Mouse (Mus musculus) cerebellum, adult 11-12 months (tissue): ENCODE results near the gene Zbed4.
A peak's percentile ranks its signal among the peaks of the same experiment; 100 is the strongest.
"Not testable (repeated sequence)": the region's sequence is repeated elsewhere in the genome, so short reads cannot be mapped to it uniquely, and the experiment has no call there.

ENCODE experiments used
- DNase-seq: peaks from one replicate; pipeline ENCODE4 v3.0.0; 2022

Gene Zbed4

GRCm38 (mm10) chr15:88813262-88813661 is 61.8 kb downstream of the Zbed4 start:
- no peak for DNase-seq

GRCm38 (mm10) chr15:88813873-88814272 is 62.4 kb downstream of the Zbed4 start:
- DNase-seq = not testable (repeated sequence)

- DNase-seq = no peak
These were observed 63.1 kb downstream of the Zbed4 start for GRCm38 (mm10) chr15:88814411-88815047.

- DNase-seq = no peak
These were observed 63.8 kb downstream of the Zbed4 start for GRCm38 (mm10) chr15:88815196-88815700.

GRCm38 (mm10) chr15:88819026-88819905 is 67.8 kb downstream of the Zbed4 start, which contains the start of the genes Alg12 and Creld2:
Gene Alg12 (minus strand): TSS chr15:88819318.
Gene Creld2 (plus strand): TSS chr15:88819646.
- DNase-seq = peak; percentile 100

GRCm38 (mm10) chr15:88819906-88820303 is 68.4 kb downstream of the Zbed4 start:
- DNase-seq = no peak

- DNase-seq = peak; percentile 31
These were observed 69.9 kb downstream of the Zbed4 start for GRCm38 (mm10) chr15:88821403-88821802.

- peak; percentile 29 for DNase-seq
These were observed 71.1 kb downstream of the Zbed4 start for GRCm38 (mm10) chr15:88822513-88822912.

GRCm38 (mm10) chr15:88823376-88823775 is 71.9 kb downstream of the Zbed4 start:
- DNase-seq = peak; percentile 14

GRCm38 (mm10) chr15:88827466-88827865 is 76.0 kb downstream of the Zbed4 start:
- no peak for DNase-seq

- peak; percentile 95 for DNase-seq
These were observed 76.7 kb downstream of the Zbed4 start for GRCm38 (mm10) chr15:88827991-88828799.

GRCm38 (mm10) chr15:88828800-88829705 is 77.6 kb downstream of the Zbed4 start:
- peak; percentile 89 for DNase-seq

GRCm38 (mm10) chr15:88829791-88830440 is 78.5 kb downstream of the Zbed4 start:
- DNase-seq = peak; percentile 45

GRCm38 (mm10) chr15:88830696-88831095 is 79.2 kb downstream of the Zbed4 start:
- DNase-seq = peak; percentile 28

GRCm38 (mm10) chr15:88831482-88831881 is 80.0 kb downstream of the Zbed4 start:
- DNase-seq = peak; percentile 37

- no peak for DNase-seq
These were observed 81.1 kb downstream of the Zbed4 start for GRCm38 (mm10) chr15:88832536-88832935.
